Mouse (Mus musculus) adrenal gland, postnatal 25 days (tissue): Measurements from ENCODE around the gene Proz. TPM values are rescaled to one million over a fixed set of nuclear protein-coding genes. Genes with fewer than 3 reads are reported as not detected.
A peak's percentile ranks its signal among the peaks of the same experiment; 100 is the strongest.
"Not testable (repeated sequence)": the region's sequence is repeated elsewhere in the genome, so short reads cannot be mapped to it uniquely, and the experiment has no call there.

Source experiments
- DNase-seq: peaks from one replicate; pipeline ENCODE4 v3.0.0; 2021; ENCODE audit warnings: mixed read lengths
- long read RNA-seq: library from polyadenylated mRNA; stranded (forward); transcript quantifications from one replicate; pipeline ENCODE4 v2.0.0, GENCODE M21; 2021
- total RNA-seq: library from RNA; stranded (reverse); gene quantifications from 2 replicates; pipeline ENCODE4 v1.2.3, GENCODE M21; 2021

Gene Proz
- total RNA-seq: 1.7 TPM in 1 of 2 replicates, not detected in the other
- long read RNA-seq, transcript Proz-201 (8 exons, 3,361 nt): major isoform, 46 of 78 reads
- long read RNA-seq, partial matches to known transcripts: 18 of 78 reads
- long read RNA-seq, other reads (novel, unspliced or antisense): 13 of 78 reads

GRCm38 (mm10) chr8:13060441-13061150, at the start of gene Proz:
Proz (plus strand) TSS chr8:13060914.
- no peak for DNase-seq

GRCm38 (mm10) chr8:13019560-13019959, 41.2 kb upstream of the Proz start:
- DNase-seq: no peak

GRCm38 (mm10) chr8:13021830-13022229, 38.9 kb upstream of the Proz start:
- no peak for DNase-seq

GRCm38 (mm10) chr8:13025487-13026224, 35.1 kb upstream of the Proz start, which contains the start of gene F7:
F7 (plus strand) TSS chr8:13026034.
- no peak for DNase-seq

- DNase-seq: no peak
Observed at GRCm38 (mm10) chr8:13027615-13028014, 33.1 kb upstream of the Proz start.

- no peak for DNase-seq
Observed at GRCm38 (mm10) chr8:13028482-13028881, 32.2 kb upstream of the Proz start.

GRCm38 (mm10) chr8:13036346-13036812, 24.3 kb upstream of the Proz start:
- DNase-seq: no peak

- no peak for DNase-seq
Observed at GRCm38 (mm10) chr8:13037015-13037414, 23.7 kb upstream of the Proz start, which contains the start of gene F10. F10 (plus strand) TSS chr8:13037308.

- DNase-seq: no peak
Observed at GRCm38 (mm10) chr8:13037569-13037968, 23.1 kb upstream of the Proz start.

GRCm38 (mm10) chr8:13039054-13039453, 21.7 kb upstream of the Proz start:
- no peak for DNase-seq

GRCm38 (mm10) chr8:13041459-13041858, 19.3 kb upstream of the Proz start:
- no peak for DNase-seq

GRCm38 (mm10) chr8:13047652-13048051, 13.1 kb upstream of the Proz start:
- no peak for DNase-seq

- DNase-seq: no peak
Observed at GRCm38 (mm10) chr8:13050550-13050949, 10.2 kb upstream of the Proz start.

- no peak for DNase-seq
Observed at GRCm38 (mm10) chr8:13057351-13057750, 3.4 kb upstream of the Proz start.

GRCm38 (mm10) chr8:13063112-13063511, 2.4 kb downstream of the Proz start:
- DNase-seq: no peak

- DNase-seq: no peak
Observed at GRCm38 (mm10) chr8:13073255-13073654, 12.5 kb downstream of the Proz start.

- DNase-seq: no peak
Observed at GRCm38 (mm10) chr8:13075044-13075443, 14.3 kb downstream of the Proz start.

GRCm38 (mm10) chr8:13075579-13075978, 14.9 kb downstream of the Proz start:
- not testable (repeated sequence) for DNase-seq

GRCm38 (mm10) chr8:13077542-13077941, 16.8 kb downstream of the Proz start:
- DNase-seq: no peak

- peak; percentile 92 for DNase-seq
Observed at GRCm38 (mm10) chr8:13104691-13105086, 44.0 kb downstream of the Proz start.

- peak; percentile 97 for DNase-seq
Observed at GRCm38 (mm10) chr8:13105087-13105881, 44.6 kb downstream of the Proz start, which contains the start of the genes Pcid2 and Cul4a. Pcid2 (minus strand) TSS chr8:13105459. Cul4a (plus strand) TSS chr8:13105621.

- DNase-seq: no peak
Observed at GRCm38 (mm10) chr8:13105908-13106551, 45.3 kb downstream of the Proz start.
